Mouse (Mus musculus) Patski (cell line): Measurements from ENCODE around the gene Fgfr2. TPM values are rescaled to one million over a fixed set of nuclear protein-coding genes. Genes with fewer than 3 reads are reported as not detected.
"Not testable (repeated sequence)": the region's sequence is repeated elsewhere in the genome, so short reads cannot be mapped to it uniquely, and the experiment has no call there.

Source experiments
- ATAC-seq: fragments of 100-300 bp; one replicate; pipeline ENCODE4 v1.8.0; 2021
- CTCF ChIA-PET: fragments of 350-600 bp; sonication (Branson Sonifier 250); formaldehyde crosslinking; loops from one replicate; lab custom pipeline; 2022; ENCODE audit warnings: inconsistent platforms; lab: Charles Lee
- POLR2A ChIA-PET: fragments of 350-600 bp; sonication (Branson Sonifier 250); formaldehyde crosslinking; loops from one replicate; lab custom pipeline; 2022; ENCODE audit warnings: antibody characterized with exemption, inconsistent platforms; lab: Charles Lee
- DNase-seq: peaks from one replicate; pipeline ENCODE4 v3.0.0-alpha.2; 2011; ENCODE audit warnings: low read depth, low spot score
- H3K27me3 ChIP-seq: fragments of 371-371 bp; one replicate; pipeline ENCODE4 v1.5.1; 2021
- CTCF ChIP-seq: fragments of 100-300 bp; IDR thresholded peaks from one replicate; pipeline ENCODE4 v1.5.1; 2021
- in situ Hi-C: fragments of 300-500 bp; cut with MboI; formaldehyde crosslinking; loops from 3 replicates; pipeline ENCODE4 v1.11.1; 2018; ENCODE audit warnings: low pct_unique_long_range_greater_than_20kb, mixed read lengths
- polyA plus RNA-seq: library from polyadenylated mRNA; unstranded; gene quantifications from one replicate; pipeline ENCODE4 v1.2.3, GENCODE M21; 2021

Gene Fgfr2
- polyA plus RNA-seq, 1 experiment from 2014 or later = 48.8 TPM

DNA sequence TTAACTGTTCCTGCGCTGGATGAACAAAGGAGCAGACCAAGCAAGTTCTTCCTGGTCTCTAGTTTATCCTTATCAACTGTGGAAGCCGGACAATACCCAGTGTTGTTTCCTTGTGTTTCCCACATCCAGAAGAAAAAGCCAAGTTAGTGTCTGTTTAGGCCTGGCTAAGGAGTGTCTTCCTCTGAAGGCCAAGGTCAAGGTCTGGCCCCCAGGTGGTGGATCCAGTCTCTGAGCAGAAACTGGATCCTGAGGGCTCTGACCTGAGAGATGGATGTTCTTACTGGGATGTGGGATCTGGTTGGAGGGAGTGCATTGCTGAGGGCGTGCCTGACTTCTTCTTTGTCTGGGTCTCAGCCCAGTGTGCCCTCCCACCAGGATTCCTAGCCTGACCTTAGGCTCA, 1657.4 kb downstream of the Fgfr2 start:
- H3K27me3 ChIP-seq = peaks cover 8% of the 10 kb centered on the region
- ChIA-PET POLR2A (no interaction called here), CTCF (no interaction called here)
- no peak for DNase-seq
- in situ Hi-C loops = no loop called here
- no peak for TF ChIP-seq CTCF
- no peak for ATAC-seq

GRCm38 (mm10) chr7:131465117-131465601, 1658.0 kb downstream of the Fgfr2 start:
- ChIA-PET POLR2A (no interaction called here), CTCF (no interaction called here)
- H3K27me3 ChIP-seq = peaks cover 8% of the 10 kb centered on the region
- in situ Hi-C loops = no loop called here
- no peak for TF ChIP-seq CTCF
- ATAC-seq (no peak), DNase-seq (no peak)

- H3K27me3 ChIP-seq = peaks cover 5% of the 10 kb centered on the region
- in situ Hi-C loops = no loop called here
- DNase-seq (no peak), ATAC-seq (no peak)
- no peak for TF ChIP-seq CTCF
- POLR2A ChIA-PET = no interaction called here
- CTCF ChIA-PET = no interaction called here
Measured at GRCm38 (mm10) chr7:131456714-131457113, 1666.4 kb downstream of the Fgfr2 start.

DNA sequence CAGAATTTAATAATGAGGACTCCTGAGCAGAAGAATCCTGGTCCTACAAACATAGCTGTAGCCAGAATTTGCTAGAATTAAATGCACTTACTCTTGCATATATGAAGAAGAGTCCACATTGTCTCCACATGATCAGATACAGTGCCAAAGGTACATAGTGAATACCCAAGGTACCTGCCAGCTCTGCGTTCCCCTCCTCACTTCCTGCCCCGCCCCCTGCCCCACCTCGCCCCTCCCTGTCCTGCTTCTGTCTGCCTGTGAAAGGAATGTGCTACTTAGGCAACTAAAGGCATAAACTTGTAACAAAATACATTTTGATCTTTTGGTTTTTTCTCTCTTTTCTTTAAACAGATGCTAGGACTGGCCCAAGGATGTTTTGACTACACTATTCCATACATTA, 1686.1 kb downstream of the Fgfr2 start:
- no peak for ATAC-seq
- ChIA-PET POLR2A (no interaction called here), CTCF (interaction anchor here (1.7 kb wide), 1 partner anchor 10 kb away, joined by 5 read pairs; no protein-coding TSS in a partner anchor)
- in situ Hi-C loops = no loop called here
- DNase-seq = no peak
- no peaks in the 10 kb centered on the region for H3K27me3 ChIP-seq
- TF ChIP-seq CTCF = no peak

GRCm38 (mm10) chr7:131434276-131434675, 1688.9 kb downstream of the Fgfr2 start:
- POLR2A ChIA-PET = no interaction called here
- ATAC-seq (no peak), DNase-seq (no peak)
- in situ Hi-C loops = loop anchor here (5.0 kb wide), 1 partner anchor 448 kb away; no protein-coding TSS in a partner anchor
- CTCF ChIA-PET = interaction anchor here (1.0 to 1.4 kb wide), 2 partner anchors 11 to 16 kb away, joined by 3 to 4 read pairs; no protein-coding TSS in a partner anchor
- no peaks in the 10 kb centered on the region for H3K27me3 ChIP-seq
- peak; percentile 9 for TF ChIP-seq CTCF

DNA sequence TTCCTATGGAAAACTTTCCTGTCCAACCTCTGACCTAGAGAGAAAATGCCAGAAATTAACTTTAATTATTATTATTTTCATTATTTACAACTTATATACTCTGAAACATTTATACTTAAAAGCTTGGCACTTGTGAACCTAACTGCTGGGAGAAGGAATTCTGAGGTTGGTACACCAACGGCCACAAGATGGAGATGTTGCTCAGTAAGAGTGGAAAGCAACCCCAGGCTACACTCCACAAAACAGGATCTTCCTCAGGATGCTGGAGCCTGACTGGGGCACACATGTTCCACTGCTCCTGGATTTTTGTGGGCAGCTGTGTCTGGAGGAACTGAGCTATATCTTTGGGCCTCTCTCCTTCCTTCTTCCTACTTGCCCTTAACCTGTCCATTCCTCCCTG, 1690.9 kb downstream of the Fgfr2 start:
- peak; percentile 44 for ATAC-seq
- no peaks in the 10 kb centered on the region for H3K27me3 ChIP-seq
- ChIA-PET CTCF (interaction anchor here (0.8 to 1.5 kb wide), 5 partner anchors 9 to 450 kb away, joined by 3 to 6 read pairs (median 3); no protein-coding TSS in a partner anchor), POLR2A (interaction anchor here (0.6 kb wide), 1 partner anchor 23 kb away, joined by 5 read pairs; no protein-coding TSS in a partner anchor)
- no peak for DNase-seq
- TF ChIP-seq CTCF = peak; percentile 65
- in situ Hi-C loops = loop anchor here (5.0 kb wide), 1 partner anchor 450 kb away; no protein-coding TSS in a partner anchor

GRCm38 (mm10) chr7:131427331-131427730, 1695.8 kb downstream of the Fgfr2 start:
- CTCF ChIA-PET = interaction anchor here (0.7 to 2.0 kb wide), 2 partner anchors 9 to 11 kb away, joined by 3 to 5 read pairs; no protein-coding TSS in a partner anchor
- TF ChIP-seq CTCF = no peak
- POLR2A ChIA-PET = no interaction called here
- no peaks in the 10 kb centered on the region for H3K27me3 ChIP-seq
- in situ Hi-C loops = no loop called here
- no peak for ATAC-seq
- DNase-seq = no peak

DNA sequence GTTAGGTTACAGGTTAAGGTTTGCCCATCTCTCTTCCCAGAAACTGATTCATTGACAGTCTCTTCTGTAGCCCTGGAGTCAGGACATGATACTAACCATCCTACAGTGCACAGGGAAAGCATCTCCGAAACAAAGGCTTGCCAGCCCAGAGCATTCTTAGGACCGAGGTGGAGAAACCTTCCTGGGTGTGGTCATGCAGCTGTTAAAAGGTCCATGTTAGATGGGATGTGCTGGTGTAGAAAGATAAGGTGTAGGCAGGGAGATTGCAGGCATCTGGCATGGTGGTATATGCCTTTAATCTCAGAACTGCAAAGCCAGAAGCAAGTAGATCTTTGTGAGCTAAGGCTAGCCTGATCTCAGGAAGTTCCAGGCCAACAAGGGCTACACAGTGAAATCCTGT, 1698.2 kb downstream of the Fgfr2 start:
- no peak for TF ChIP-seq CTCF
- H3K27me3 ChIP-seq = no peaks in the 10 kb centered on the region
- in situ Hi-C loops = no loop called here
- CTCF ChIA-PET = no interaction called here
- DNase-seq (no peak), ATAC-seq (no peak)
- POLR2A ChIA-PET = interaction anchor here (0.5 kb wide), 1 partner anchor 14 kb away, joined by 3 read pairs; the partner anchor contains the start of genes Acadsb and Ikzf5

DNA sequence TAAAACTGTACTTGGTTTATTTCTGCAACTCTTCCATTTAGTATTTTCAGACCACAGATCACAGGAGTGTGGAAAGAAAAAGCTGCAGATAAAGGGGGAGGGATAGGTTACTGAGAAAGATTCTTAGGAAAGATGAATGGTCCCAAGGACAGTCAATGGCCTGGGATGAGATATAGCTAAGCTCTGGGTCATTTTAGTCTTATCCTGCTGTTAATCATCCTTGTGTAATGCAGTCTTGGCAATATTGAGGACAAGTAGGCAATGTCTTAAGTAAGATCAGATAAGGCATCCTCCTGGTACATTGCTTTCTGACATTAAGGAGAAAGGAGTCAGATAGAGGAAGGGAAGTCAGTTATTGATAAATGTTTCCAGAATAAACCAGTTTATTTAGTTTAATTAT, 1705.5 kb downstream of the Fgfr2 start:
- no peak for TF ChIP-seq CTCF
- ChIA-PET CTCF (no interaction called here), POLR2A (no interaction called here)
- in situ Hi-C loops = no loop called here
- DNase-seq (no peak), ATAC-seq (no peak)
- H3K27me3 ChIP-seq = no peaks in the 10 kb centered on the region

- CTCF ChIA-PET, POLR2A ChIA-PET, H3K27me3 ChIP-seq, DNase-seq, ATAC-seq, in situ Hi-C loops: not testable (repeated sequence)
Measured at GRCm38 (mm10) chr7:131416742-131417141, 1706.4 kb downstream of the Fgfr2 start.

GRCm38 (mm10) chr7:131411941-131412270, 1711.2 kb downstream of the Fgfr2 start:
- ChIA-PET POLR2A (no interaction called here), CTCF (no interaction called here)
- no peaks in the 10 kb centered on the region for H3K27me3 ChIP-seq
- in situ Hi-C loops = no loop called here
- ATAC-seq (no peak), DNase-seq (no peak)
- no peak for TF ChIP-seq CTCF
